ENCODE assay signal across 19 mouse cellular contexts in genomic region chr10:6465824-6466223, GRCm38 (mm10).
A peak's percentile ranks its signal among the peaks of the same experiment; 100 is the strongest.
DNase-seq lines count a peak whose midpoint lies in the region; ATAC-seq lines count a peak whose summit lies in the region.
"Had no signal": no experiment of that assay in that cellular context is flagged by ENCODE, and none has a peak within 500 bp of the region (broad histone marks: within the 10 kb centered on the region; RNA-seq: fewer than 3 reads in every experiment).

No protein-coding gene starts in this region.

- no peaks in the 10 kb centered on the region for H3K9me3 ChIP-seq in hindbrain, embryonic 16.5 days (ENCODE audit: control insufficient read depth, low read length)
- H3K9me3 ChIP-seq in neural tube, embryonic 15.5 days (replicated peaks) = no peaks in the 10 kb centered on the region
- H3K9me3 ChIP-seq: embryonic facial prominence, embryonic 12.5 days; stomach, embryonic 15.5 days had no signal

- intact Hi-C loops in heart, postnatal 36 days (cut with DNase I) = no loop called here

- H3K4me3 ChIP-seq in hindbrain, embryonic 16.5 days (ENCODE audit: low read length) = no peak overlapping the region
- H3K4me3 ChIP-seq in neural tube, embryonic 15.5 days (replicated peaks) = no peak overlapping the region
- H3K4me3 ChIP-seq: embryonic facial prominence, embryonic 12.5 days; stomach, embryonic 15.5 days had no signal

- H3K4me1 ChIP-seq in hindbrain, embryonic 16.5 days (ENCODE audit: control insufficient read depth, insufficient read depth, low read depth, low read length) = no peaks in the 10 kb centered on the region
- H3K4me1 ChIP-seq in neural tube, embryonic 15.5 days = no peaks in the 10 kb centered on the region
- H3K4me1 ChIP-seq: embryonic facial prominence, embryonic 12.5 days; stomach, embryonic 15.5 days had no signal

- H3K27ac ChIP-seq in hindbrain, embryonic 16.5 days (ENCODE audit: low read depth, low read length) = no peak overlapping the region
- no peak overlapping the region for H3K27ac ChIP-seq in neural tube, embryonic 15.5 days (replicated peaks)
- H3K27ac ChIP-seq: embryonic facial prominence, embryonic 12.5 days; stomach, embryonic 15.5 days had no signal

- H3K4me2 ChIP-seq in hindbrain, embryonic 16.5 days (ENCODE audit: low read length) = no peak overlapping the region
- H3K4me2 ChIP-seq in neural tube, embryonic 15.5 days = no peak overlapping the region
- H3K4me2 ChIP-seq: embryonic facial prominence, embryonic 12.5 days; heart, embryonic 11.5 days; stomach, embryonic 15.5 days had no signal

- no peaks in the 10 kb centered on the region for H3K27me3 ChIP-seq in hindbrain, embryonic 16.5 days (replicated peaks; ENCODE audit: control insufficient read depth, insufficient read depth, low read length)
- no peaks in the 10 kb centered on the region for H3K27me3 ChIP-seq in neural tube, embryonic 15.5 days (replicated peaks)
- H3K27me3 ChIP-seq: embryonic facial prominence, embryonic 12.5 days; stomach, embryonic 15.5 days had no signal

- H3K9ac ChIP-seq in hindbrain, embryonic 16.5 days (ENCODE audit: low read depth, low read length) = no peak overlapping the region
- no peak overlapping the region for H3K9ac ChIP-seq in neural tube, embryonic 15.5 days (replicated peaks)
- H3K9ac ChIP-seq: embryonic facial prominence, embryonic 12.5 days; stomach, embryonic 15.5 days had no signal

- 52% methylated on average over 3 of the region's 3 CpGs for WGBS in hindbrain, embryonic 16.5 days
- WGBS in neural tube, embryonic 15.5 days = 32% methylated on average over 3 of the region's 3 CpGs

- no peaks in the 10 kb centered on the region for H3K36me3 ChIP-seq in hindbrain, embryonic 16.5 days (ENCODE audit: control insufficient read depth, insufficient read depth, low read length)
- H3K36me3 ChIP-seq in neural tube, embryonic 15.5 days = no peaks in the 10 kb centered on the region
- H3K36me3 ChIP-seq: embryonic facial prominence, embryonic 12.5 days; stomach, embryonic 15.5 days had no signal

- ATAC-seq in hindbrain, embryonic 16.5 days = peak; percentile 85
- ATAC-seq in neural tube, embryonic 15.5 days (ENCODE audit: low FRiP score) = peak; percentile 70
- ATAC-seq: activated CD4-positive, CD25-positive, alpha-beta regulatory T cell, adult 4 months; intestine, embryonic 16.5 days had no signal

- peak; percentile 34 for DNase-seq in embryo, embryonic 10 days (ENCODE audit: low spot score)
- no peak for DNase-seq in embryo, embryonic 9.5 days (ENCODE audit: extremely low spot score)
- peak; percentile 27 for DNase-seq in retina, postnatal 1 day
- no peak for DNase-seq in retina, embryonic 14.5 days (ENCODE audit: low spot score)
- no peak for DNase-seq in heart, postnatal 36 days
- no peak for DNase-seq in right cerebral cortex, postnatal 10 days (ENCODE audit: low spot score in 2 of 2)
- DNase-seq: adrenal gland, postnatal 36 days; cerebellum, adult 8-10 months; layer of hippocampus, postnatal 36 days; liver; lung, adult 18-20 months; right cerebral cortex, postnatal 14 days had no signal

Comparison
In these comparisons a context has a peak if more than half of its experiments do, and no peak if none do; other contexts are left out.
1. DNase-seq: peak in embryo, embryonic 10 days (single experiment) and retina, postnatal 1 day (single experiment); none in embryo, embryonic 9.5 days (single experiment), retina, embryonic 14.5 days (single experiment), heart, postnatal 36 days (0 of 2) and right cerebral cortex, postnatal 10 days (0 of 2).